Mouse (Mus musculus): Measurements from ENCODE around the gene Mau2.

Mau2 gene

GRCm38 (mm10) chr8:69973442-69974161 is 68.9 kb downstream of the Mau2 start:
- peak; percentile 66 for DNase-seq (ENCODE audit: low spot score)

- DNase-seq (ENCODE audit: low spot score), result peak; percentile 62
These were observed 69.5 kb downstream of the Mau2 start for GRCm38 (mm10) chr8:69973063-69973441.

DNA sequence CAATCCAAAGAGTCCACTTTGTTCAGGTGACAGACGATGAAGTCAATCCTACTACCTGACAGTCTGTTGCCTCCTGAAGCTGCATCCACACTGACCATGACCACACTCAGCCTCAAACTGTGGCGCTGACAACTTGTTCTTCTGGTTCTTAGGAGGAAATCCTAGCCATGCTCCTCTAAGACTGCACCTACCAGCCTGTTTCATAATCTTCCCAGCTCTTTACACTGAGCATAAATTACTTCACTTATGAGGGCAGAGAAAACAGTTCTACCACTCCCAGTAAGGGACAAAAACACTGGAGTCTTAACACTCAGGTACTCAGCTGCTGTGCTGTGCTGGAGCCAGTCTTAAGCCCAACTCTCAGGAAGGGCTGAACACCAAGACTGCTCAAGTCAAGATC is 71.7 kb downstream of the Mau2 start:
- no peak for DNase-seq (ENCODE audit: low spot score)

DNA sequence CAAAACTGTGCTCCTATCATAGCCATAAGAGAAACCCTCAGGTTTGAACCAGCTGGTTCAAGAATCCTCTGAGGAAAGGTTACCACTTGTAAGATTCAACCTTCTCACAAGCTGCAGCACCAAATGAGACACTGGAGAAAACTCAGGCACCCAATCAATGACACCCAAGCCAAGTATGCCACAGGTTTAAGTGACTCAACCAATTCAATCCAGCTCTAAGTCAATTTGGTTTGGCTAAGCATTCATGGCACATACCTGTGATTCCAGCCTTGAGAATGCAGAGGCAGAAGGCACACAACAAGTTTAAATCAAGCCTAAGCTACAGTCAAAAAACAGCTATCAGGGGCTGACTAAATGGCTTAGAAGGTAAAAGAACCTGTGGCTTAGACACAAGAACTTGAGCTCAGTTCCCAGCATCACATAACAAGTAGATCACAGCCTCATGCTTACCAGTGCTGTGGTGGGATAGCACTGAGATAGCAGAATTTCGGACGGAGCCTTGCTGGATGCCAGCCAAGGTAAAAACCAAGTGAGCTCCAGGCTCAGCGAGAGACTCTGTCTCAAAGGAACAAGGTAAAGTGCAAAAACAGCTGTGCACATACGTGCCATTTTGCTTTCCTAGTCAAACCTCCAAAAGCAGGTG is 75.1 kb downstream of the Mau2 start:
- DNase-seq (ENCODE audit: low spot score), result no peak

All from yolk sac, embryonic 10.5 days (tissue).